Mouse (Mus musculus) small intestine, adult 2 months (tissue): ENCODE data around the gene Nudt4. TPM values are rescaled to one million over a fixed set of nuclear protein-coding genes. Genes with fewer than 3 reads are reported as not detected.

Experiments used
- H3K27ac ChIP-seq: fragments of 200-500 bp; 2 replicates; pipeline ENCODE4 v1.5.1; 2012; ENCODE audit warnings: low read depth, low read length, control low read depth, inconsistent platforms; ENCODE audit not compliant: insufficient read depth
- H3K27me3 ChIP-seq: fragments of 200-500 bp; 2 replicates; pipeline ENCODE4 v1.6.1; 2012; ENCODE audit warnings: mild to moderate bottlenecking, moderate library complexity, low read length, inconsistent platforms; ENCODE audit not compliant: control insufficient read depth, insufficient read depth
- H3K36me3 ChIP-seq: fragments of 200-500 bp; 2 replicates; pipeline ENCODE4 v1.6.1; 2012; ENCODE audit warnings: mild to moderate bottlenecking, low read length, control low read depth, inconsistent platforms; ENCODE audit not compliant: control insufficient read depth, insufficient read depth
- H3K4me1 ChIP-seq: fragments of 200-500 bp; 2 replicates; pipeline ENCODE4 v1.6.1; 2012; ENCODE audit warnings: low read length, inconsistent platforms, mixed read lengths; ENCODE audit not compliant: control insufficient read depth, insufficient read depth, insufficient read length
- H3K4me3 ChIP-seq: fragments of 200-500 bp; 2 replicates; pipeline ENCODE4 v1.5.1; 2012; ENCODE audit warnings: low read depth, mild to moderate bottlenecking, control low read depth, inconsistent platforms, low read length, moderate library complexity
- CTCF ChIP-seq: fragments of 200-500 bp; IDR thresholded peaks from 2 replicates; pipeline ENCODE4 v1.5.1; 2012; ENCODE audit warnings: low read depth, mild to moderate bottlenecking, control low read depth, inconsistent platforms, low read length, moderate library complexity, mixed read lengths; ENCODE audit not compliant: insufficient replicate concordance, insufficient read length; ENCODE audit errors: extremely low read depth
- POLR2A ChIP-seq: fragments of 200-500 bp; IDR thresholded peaks from 2 replicates; pipeline ENCODE4 v1.6.1; 2012; ENCODE audit warnings: low read depth, mild to moderate bottlenecking, control low read depth, inconsistent platforms, low read length, moderate library complexity
- WGBS: fragments of 180-500 bp; shearing (Covaris S2); methylation state at CpG from one replicate; pipeline ENCODE4 v1.1.7; 2018; 5-methylcytosine and 5-hydroxymethylcytosine counted together
- polyA plus RNA-seq: library from polyadenylated mRNA; depleted of rRNA; stranded (reverse); fragments of >200 nt; gene quantifications from 2 replicates; pipeline ENCODE4 v1.2.3, GENCODE M21; 2012

Nudt4 gene
- polyA plus RNA-seq, 1 experiment = 89.4 TPM

GRCm38 (mm10) chr10:95577567-95577950 is 13.6 kb upstream of the Nudt4 start:
- no peaks in the 10 kb centered on the region for H3K27me3 ChIP-seq
- H3K4me1 ChIP-seq = no peaks in the 10 kb centered on the region
- no peak overlapping the region for H3K4me3 ChIP-seq
- no peak overlapping the region for H3K27ac ChIP-seq
- WGBS = 54% methylated on average over 4 of the region's 4 CpGs
- H3K36me3 ChIP-seq = no peaks in the 10 kb centered on the region
- TF ChIP-seq POLR2A (no peak), CTCF (no peak)

- H3K27me3 ChIP-seq = no peaks in the 10 kb centered on the region
- no peak for TF ChIP-seq POLR2A
- no peak for TF ChIP-seq CTCF
- H3K4me3 ChIP-seq = no peak overlapping the region
- H3K4me1 ChIP-seq = no peaks in the 10 kb centered on the region
- H3K36me3 ChIP-seq = no peaks in the 10 kb centered on the region
- no peak overlapping the region for H3K27ac ChIP-seq
- 63% methylated on average over 14 of the region's 14 CpGs for WGBS
These were observed 13.1 kb upstream of the Nudt4 start for GRCm38 (mm10) chr10:95576876-95577566.

GRCm38 (mm10) chr10:95575839-95576380 is 12.0 kb upstream of the Nudt4 start:
- Histone ChIP-seq H3K36me3 (no peaks in the 10 kb centered on the region), H3K4me3 (no peak overlapping the region), H3K27ac (no peak overlapping the region), H3K4me1 (no peaks in the 10 kb centered on the region), H3K27me3 (no peaks in the 10 kb centered on the region)
- TF ChIP-seq POLR2A (no peak), CTCF (no peak)
- WGBS = 82% methylated on average over 10 of the region's 10 CpGs

- Histone ChIP-seq H3K4me3 (no peak overlapping the region), H3K4me1 (no peaks in the 10 kb centered on the region), H3K36me3 (no peaks in the 10 kb centered on the region), H3K27me3 (no peaks in the 10 kb centered on the region), H3K27ac (no peak overlapping the region)
- WGBS = 66% methylated on average over 4 of the region's 4 CpGs
- no peak for TF ChIP-seq POLR2A
- no peak for TF ChIP-seq CTCF
These were observed 11.0 kb upstream of the Nudt4 start for GRCm38 (mm10) chr10:95574994-95575393.

GRCm38 (mm10) chr10:95569441-95569840 is 5.5 kb upstream of the Nudt4 start:
- no peaks in the 10 kb centered on the region for H3K27me3 ChIP-seq
- peaks cover 2% of the 10 kb centered on the region; the same call in 1 of the 2 replicates for H3K4me1 ChIP-seq
- WGBS = 51% methylated on average over 2 of the region's 2 CpGs
- no peak overlapping the region for H3K4me3 ChIP-seq
- TF ChIP-seq CTCF = no peak
- TF ChIP-seq POLR2A = no peak
- no peaks in the 10 kb centered on the region for H3K36me3 ChIP-seq
- no peak overlapping the region for H3K27ac ChIP-seq

GRCm38 (mm10) chr10:95568016-95568415 is 4.1 kb upstream of the Nudt4 start:
- no peaks in the 10 kb centered on the region for H3K27me3 ChIP-seq
- no peak overlapping the region for H3K27ac ChIP-seq
- peaks cover 3% of the 10 kb centered on the region; the same call in 1 of the 2 replicates for H3K4me1 ChIP-seq
- H3K36me3 ChIP-seq = no peaks in the 10 kb centered on the region
- no peak for TF ChIP-seq CTCF
- TF ChIP-seq POLR2A = no peak
- WGBS = 84% methylated on average over 6 of the region's 6 CpGs
- H3K4me3 ChIP-seq = no peak overlapping the region

- H3K4me1 ChIP-seq = peaks cover 3% of the 10 kb centered on the region; the same call in 1 of the 2 replicates
- H3K27ac ChIP-seq = no peak overlapping the region
- WGBS = 83% methylated on average over 5 of the region's 5 CpGs
- H3K36me3 ChIP-seq = no peaks in the 10 kb centered on the region
- no peaks in the 10 kb centered on the region for H3K27me3 ChIP-seq
- TF ChIP-seq CTCF (no peak), POLR2A (no peak)
- no peak overlapping the region for H3K4me3 ChIP-seq
These were observed 3.6 kb upstream of the Nudt4 start for GRCm38 (mm10) chr10:95567550-95567949.

GRCm38 (mm10) chr10:95566786-95567185 is 2.8 kb upstream of the Nudt4 start:
- WGBS = 77% methylated on average over 3 of the region's 3 CpGs
- no peak for TF ChIP-seq CTCF
- TF ChIP-seq POLR2A = no peak
- Histone ChIP-seq H3K27me3 (no peaks in the 10 kb centered on the region), H3K4me1 (peaks cover 3% of the 10 kb centered on the region; the same call in 1 of the 2 replicates), H3K36me3 (no peaks in the 10 kb centered on the region), H3K4me3 (no peak overlapping the region), H3K27ac (no peak overlapping the region)
